Mouse (Mus musculus): ENCODE data around the gene Galnt6. TPM values are rescaled to one million over a fixed set of nuclear protein-coding genes. Genes with fewer than 3 reads are reported as not detected.
A peak's percentile ranks its signal among the peaks of the same experiment; 100 is the strongest.

The Galnt6 gene
- polyA plus RNA-seq, 1 experiment from 2014 or later: 1.3 TPM

- DNase-seq (ENCODE audit: low spot score): no peak
- Histone ChIP-seq H3K9ac (ENCODE audit: low read depth, low read length) (no peak overlapping the region), H3K9me3 (replicated peaks; ENCODE audit: low read length) (no peaks in the 10 kb centered on the region), H3K4me2 (ENCODE audit: low read length) (peak overlapping the region; percentile 1; the same call in 1 of the 2 replicates), H3K4me1 (replicated peaks; ENCODE audit: insufficient read depth, low read length) (peaks cover 6% of the 10 kb centered on the region; the same call in 1 of the 2 replicates), H3K36me3 (ENCODE audit: insufficient read depth, low read length) (no peaks in the 10 kb centered on the region), H3K27me3 (ENCODE audit: insufficient read depth, low read length) (no peaks in the 10 kb centered on the region), H3K4me3 (replicated peaks; ENCODE audit: low read depth, low read length) (no peak overlapping the region), H3K27ac (no peak overlapping the region)
- whole genome bisulfite sequencing: 18% methylated on average over 6 of the region's 8 CpGs
- no peak for ATAC-seq (replicated peaks; ENCODE audit: low FRiP score, low read depth)
- no peak for TF ChIP-seq CTCF (IDR thresholded peaks at IDR 0.05; ENCODE audit: low read depth)
Measured at GRCm38 (mm10) chr15:100755498-100755859, 26.3 kb upstream of the Galnt6 start.

- peak; percentile 65 for DNase-seq (ENCODE audit: low spot score)
- peak; percentile 45; the same call in 1 of the 2 replicates for ATAC-seq (replicated peaks; ENCODE audit: low FRiP score, low read depth)
- H3K9me3 ChIP-seq (replicated peaks; ENCODE audit: low read length): no peaks in the 10 kb centered on the region
- H3K4me1 ChIP-seq (replicated peaks; ENCODE audit: insufficient read depth, low read length): peaks cover 6% of the 10 kb centered on the region; the same call in 1 of the 2 replicates
- H3K9ac ChIP-seq (ENCODE audit: low read depth, low read length): no peak overlapping the region
- TF ChIP-seq CTCF (IDR thresholded peaks at IDR 0.05; ENCODE audit: low read depth): peak; percentile 78
- peak overlapping the region; percentile 1 for H3K4me2 ChIP-seq (ENCODE audit: low read length)
- H3K27me3 ChIP-seq (ENCODE audit: insufficient read depth, low read length): no peaks in the 10 kb centered on the region
- no peak overlapping the region for H3K4me3 ChIP-seq (replicated peaks; ENCODE audit: low read depth, low read length)
- 6% methylated on average over 11 of the region's 11 CpGs for WGBS
- no peaks in the 10 kb centered on the region for H3K36me3 ChIP-seq (ENCODE audit: insufficient read depth, low read length)
- H3K27ac ChIP-seq: no peak overlapping the region
Measured at GRCm38 (mm10) chr15:100754805-100755497, 25.8 kb upstream of the Galnt6 start.

GRCm38 (mm10) chr15:100754041-100754440, 24.9 kb upstream of the Galnt6 start:
- H3K27ac ChIP-seq: no peak overlapping the region
- H3K36me3 ChIP-seq (ENCODE audit: insufficient read depth, low read length): no peaks in the 10 kb centered on the region
- DNase-seq (ENCODE audit: low spot score) (no peak), ATAC-seq (replicated peaks; ENCODE audit: low FRiP score, low read depth) (no peak)
- no peak overlapping the region for H3K9ac ChIP-seq (ENCODE audit: low read depth, low read length)
- WGBS: 45% methylated on average over 7 of the region's 7 CpGs
- no peak for TF ChIP-seq CTCF (IDR thresholded peaks at IDR 0.05; ENCODE audit: low read depth)
- H3K9me3 ChIP-seq (replicated peaks; ENCODE audit: low read length): no peaks in the 10 kb centered on the region
- peaks cover 6% of the 10 kb centered on the region; the same call in 1 of the 2 replicates for H3K4me1 ChIP-seq (replicated peaks; ENCODE audit: insufficient read depth, low read length)
- no peak overlapping the region for H3K4me2 ChIP-seq (ENCODE audit: low read length)
- H3K27me3 ChIP-seq (ENCODE audit: insufficient read depth, low read length): no peaks in the 10 kb centered on the region
- H3K4me3 ChIP-seq (replicated peaks; ENCODE audit: low read depth, low read length): no peak overlapping the region

- Histone ChIP-seq H3K27ac (no peak overlapping the region), H3K9ac (ENCODE audit: low read depth, low read length) (no peak overlapping the region), H3K36me3 (ENCODE audit: insufficient read depth, low read length) (no peaks in the 10 kb centered on the region), H3K4me3 (replicated peaks; ENCODE audit: low read depth, low read length) (no peak overlapping the region), H3K9me3 (replicated peaks; ENCODE audit: low read length) (no peaks in the 10 kb centered on the region), H3K4me1 (replicated peaks; ENCODE audit: insufficient read depth, low read length) (peaks cover 6% of the 10 kb centered on the region; the same call in 1 of the 2 replicates), H3K27me3 (ENCODE audit: insufficient read depth, low read length) (no peaks in the 10 kb centered on the region), H3K4me2 (ENCODE audit: low read length) (no peak overlapping the region)
- 64% methylated on average over 5 of the region's 5 CpGs for WGBS
- no peak for DNase-seq (ENCODE audit: low spot score)
- no peak for TF ChIP-seq CTCF (IDR thresholded peaks at IDR 0.05; ENCODE audit: low read depth)
- ATAC-seq (replicated peaks; ENCODE audit: low FRiP score, low read depth): no peak
Measured at GRCm38 (mm10) chr15:100753045-100753444, 23.9 kb upstream of the Galnt6 start.

GRCm38 (mm10) chr15:100752439-100752838, 23.3 kb upstream of the Galnt6 start:
- no peaks in the 10 kb centered on the region for H3K27me3 ChIP-seq (ENCODE audit: insufficient read depth, low read length)
- TF ChIP-seq CTCF (IDR thresholded peaks at IDR 0.05; ENCODE audit: low read depth): no peak
- no peak overlapping the region for H3K4me2 ChIP-seq (ENCODE audit: low read length)
- WGBS: 72% methylated on average over 2 of the region's 2 CpGs
- no peak for DNase-seq (ENCODE audit: low spot score)
- no peak overlapping the region for H3K27ac ChIP-seq
- H3K9ac ChIP-seq (ENCODE audit: low read depth, low read length): no peak overlapping the region
- peaks cover 2% of the 10 kb centered on the region; the same call in 1 of the 2 replicates for H3K4me1 ChIP-seq (replicated peaks; ENCODE audit: insufficient read depth, low read length)
- no peak for ATAC-seq (replicated peaks; ENCODE audit: low FRiP score, low read depth)
- no peaks in the 10 kb centered on the region for H3K9me3 ChIP-seq (replicated peaks; ENCODE audit: low read length)
- no peaks in the 10 kb centered on the region for H3K36me3 ChIP-seq (ENCODE audit: insufficient read depth, low read length)
- no peak overlapping the region for H3K4me3 ChIP-seq (replicated peaks; ENCODE audit: low read depth, low read length)

GRCm38 (mm10) chr15:100749751-100750538, 20.8 kb upstream of the Galnt6 start:
- TF ChIP-seq CTCF (IDR thresholded peaks at IDR 0.05; ENCODE audit: low read depth): no peak
- no peak overlapping the region for H3K4me3 ChIP-seq (replicated peaks; ENCODE audit: low read depth, low read length)
- WGBS: 75% methylated on average over 10 of the region's 10 CpGs
- no peak overlapping the region for H3K4me2 ChIP-seq (ENCODE audit: low read length)
- ATAC-seq (replicated peaks; ENCODE audit: low FRiP score, low read depth) (no peak), DNase-seq (ENCODE audit: low spot score) (no peak)
- no peak overlapping the region for H3K27ac ChIP-seq
- no peak overlapping the region for H3K9ac ChIP-seq (ENCODE audit: low read depth, low read length)
- H3K9me3 ChIP-seq (replicated peaks; ENCODE audit: low read length): no peaks in the 10 kb centered on the region
- no peaks in the 10 kb centered on the region; the same call in 1 of the 2 replicates for H3K4me1 ChIP-seq (replicated peaks; ENCODE audit: insufficient read depth, low read length)
- H3K36me3 ChIP-seq (ENCODE audit: insufficient read depth, low read length): no peaks in the 10 kb centered on the region
- H3K27me3 ChIP-seq (ENCODE audit: insufficient read depth, low read length): no peaks in the 10 kb centered on the region

Measured in kidney, postnatal 0 days (tissue).